Mouse (Mus musculus) Patski (cell line): Measurements from ENCODE around the gene Atpaf2. TPM values are rescaled to one million over a fixed set of nuclear protein-coding genes. Genes with fewer than 3 reads are reported as not detected.
"Not testable (repeated sequence)": the region's sequence is repeated elsewhere in the genome, so short reads cannot be mapped to it uniquely, and the experiment has no call there.

Experiments
- ATAC-seq: fragments of 100-300 bp; one replicate; pipeline ENCODE4 v1.8.0; 2021
- CTCF ChIA-PET: fragments of 350-600 bp; sonication (Branson Sonifier 250); formaldehyde crosslinking; loops from one replicate; lab custom pipeline; 2022; ENCODE audit warnings: inconsistent platforms; lab: Charles Lee
- POLR2A ChIA-PET: fragments of 350-600 bp; sonication (Branson Sonifier 250); formaldehyde crosslinking; loops from one replicate; lab custom pipeline; 2022; ENCODE audit warnings: antibody characterized with exemption, inconsistent platforms; lab: Charles Lee
- DNase-seq: peaks from one replicate; pipeline ENCODE4 v3.0.0-alpha.2; 2011; ENCODE audit warnings: low read depth, low spot score
- H3K27me3 ChIP-seq: fragments of 371-371 bp; one replicate; pipeline ENCODE4 v1.5.1; 2021
- CTCF ChIP-seq: fragments of 100-300 bp; IDR thresholded peaks from one replicate; pipeline ENCODE4 v1.5.1; 2021
- in situ Hi-C: fragments of 300-500 bp; cut with MboI; formaldehyde crosslinking; loops from 3 replicates; pipeline ENCODE4 v1.11.1; 2018; ENCODE audit warnings: low pct_unique_long_range_greater_than_20kb, mixed read lengths
- polyA plus RNA-seq: library from polyadenylated mRNA; unstranded; gene quantifications from one replicate; pipeline ENCODE4 v1.2.3, GENCODE M21; 2021

Atpaf2 gene
- polyA plus RNA-seq = 39.5 TPM

GRCm38 (mm10) chr11:60417717-60418472 is at the start of gene Atpaf2:
TSS of gene Atpaf2 (minus strand) at chr11:60418457.
- in situ Hi-C loops = no loop called here
- H3K27me3 ChIP-seq = no peaks in the 10 kb centered on the region
- TF ChIP-seq CTCF = no peak
- ChIA-PET POLR2A (interaction anchor here (0.6 to 1.7 kb wide), 3 partner anchors 52 to 365 kb away, joined by 3 read pairs; no protein-coding TSS in a partner anchor), CTCF (interaction anchor here (0.6 kb wide), 1 partner anchor 218 kb away, joined by 3 read pairs; no protein-coding TSS in a partner anchor)
- ATAC-seq = peak; percentile 52
- DNase-seq = no peak

DNA sequence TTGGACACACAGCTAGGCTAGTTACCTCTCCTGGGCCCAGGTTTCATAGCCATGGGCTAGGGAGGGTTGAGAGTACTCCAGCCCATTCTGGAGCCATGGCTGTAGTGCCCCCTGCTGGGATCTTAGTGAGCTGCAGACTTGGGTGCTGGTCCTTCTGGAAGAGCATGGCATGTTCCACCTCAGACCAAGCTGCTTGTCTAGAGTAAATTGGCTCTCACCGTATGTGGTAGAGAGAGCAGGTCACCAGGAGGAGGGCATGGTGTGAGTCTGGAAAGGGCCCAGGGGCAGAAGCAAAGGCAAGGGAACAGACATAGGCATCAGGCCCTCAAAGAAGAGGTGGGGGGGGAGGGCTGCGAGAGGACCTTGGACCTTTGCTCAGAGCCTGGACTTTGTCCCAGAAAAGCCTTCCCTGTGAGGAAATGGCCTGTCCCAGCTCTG is 47.7 kb upstream of the Atpaf2 start:
- POLR2A ChIA-PET = no interaction called here
- in situ Hi-C loops = no loop called here
- CTCF ChIA-PET = interaction anchor here (1.0 kb wide), 1 partner anchor 60 kb away, joined by 3 read pairs; no protein-coding TSS in a partner anchor
- DNase-seq (no peak), ATAC-seq (no peak)
- H3K27me3 ChIP-seq = no peaks in the 10 kb centered on the region
- TF ChIP-seq CTCF = peak; percentile 74

DNA sequence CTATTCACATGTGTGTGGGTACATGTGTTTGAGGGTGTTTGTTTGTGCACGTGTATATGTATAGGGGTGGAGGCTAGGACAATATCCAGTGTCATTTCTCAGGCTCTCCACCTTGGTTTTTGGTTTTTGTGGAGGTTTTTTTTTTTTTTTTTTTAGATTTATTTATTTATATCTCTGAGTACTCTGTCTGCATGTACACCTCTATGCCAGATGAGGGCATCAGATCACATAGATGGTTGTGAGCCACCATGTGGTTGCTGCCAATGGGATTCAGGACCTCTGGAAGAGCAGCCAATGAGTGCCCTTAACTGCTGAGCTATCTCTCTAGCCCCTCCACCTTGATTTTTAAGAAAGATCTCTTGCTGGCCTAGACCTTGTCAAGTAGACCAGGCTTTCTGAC is 39.7 kb upstream of the Atpaf2 start:
- DNase-seq = no peak
- ChIA-PET CTCF (no interaction called here), POLR2A (no interaction called here)
- in situ Hi-C loops = no loop called here
- no peaks in the 10 kb centered on the region for H3K27me3 ChIP-seq
- no peak for ATAC-seq
- no peak for TF ChIP-seq CTCF

DNA sequence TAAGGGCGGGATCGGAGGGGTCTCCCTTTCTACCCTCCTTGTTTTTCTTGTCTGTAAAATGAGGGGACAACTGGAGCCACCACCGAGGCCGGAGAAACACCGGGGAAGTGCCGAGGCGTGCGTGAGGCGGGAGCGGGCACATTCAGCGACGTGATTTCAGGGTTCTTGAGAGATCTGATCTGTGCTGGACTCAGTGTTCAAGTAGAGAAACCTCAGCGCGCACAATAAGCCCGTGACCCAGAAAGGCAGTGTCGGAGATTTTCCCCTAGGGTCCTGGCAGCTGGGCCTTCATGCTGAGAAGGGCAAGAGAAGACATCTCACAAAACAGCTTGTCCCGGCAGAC is 36.5 kb upstream of the Atpaf2 start:
- POLR2A ChIA-PET = no interaction called here
- CTCF ChIA-PET = interaction anchor here (1.3 to 2.9 kb wide), 2 partner anchors 10 kb away, joined by 3 to 6 read pairs; no protein-coding TSS in a partner anchor
- in situ Hi-C loops = no loop called here
- TF ChIP-seq CTCF = no peak
- DNase-seq (no peak), ATAC-seq (no peak)
- no peaks in the 10 kb centered on the region for H3K27me3 ChIP-seq

DNA sequence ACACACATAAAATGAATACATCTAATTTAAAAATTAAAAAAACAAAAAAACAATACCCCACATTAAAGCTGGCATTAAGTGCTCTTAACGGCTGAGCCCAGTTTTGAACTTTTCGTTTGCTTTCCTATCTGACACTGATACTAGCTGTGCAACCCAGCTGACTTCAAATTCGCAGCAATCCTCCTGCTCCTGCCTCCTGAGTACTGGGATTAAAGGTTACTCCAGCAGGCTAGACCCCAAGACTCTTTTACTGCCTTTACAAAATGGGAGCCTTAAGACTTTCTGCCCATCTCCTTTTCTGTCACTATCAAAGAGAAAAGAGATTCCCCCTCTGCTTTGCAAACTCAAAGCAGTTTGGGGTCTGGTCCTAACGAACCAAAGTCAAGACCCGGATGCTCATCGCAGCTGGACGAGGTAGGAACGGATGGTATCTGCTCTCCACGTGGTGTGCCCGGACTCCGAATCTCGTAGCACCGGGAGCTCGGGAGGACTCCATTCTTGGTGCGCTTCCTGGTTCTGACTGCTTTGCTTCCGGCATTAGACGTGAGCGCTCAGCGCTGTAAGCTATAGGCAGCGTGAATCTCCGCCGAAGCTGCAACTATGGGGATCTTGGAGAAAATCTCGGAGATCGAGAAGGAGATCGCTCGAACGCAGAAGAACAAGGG is 36.0 kb upstream of the Atpaf2 start, which contains the start of gene Drg2:
Gene Drg2 (plus strand): TSS at position 512 of the 665 bp plus-strand sequence.
- ChIA-PET CTCF (interaction anchor here (1.3 to 2.9 kb wide), 2 partner anchors 10 to 11 kb away, joined by 3 to 6 read pairs; no protein-coding TSS in a partner anchor), POLR2A (no interaction called here)
- no peaks in the 10 kb centered on the region for H3K27me3 ChIP-seq
- peak; percentile 52 for ATAC-seq
- in situ Hi-C loops = no loop called here
- DNase-seq = peak; percentile 48
- no peak for TF ChIP-seq CTCF

- H3K27me3 ChIP-seq = no peaks in the 10 kb centered on the region
- no peak for TF ChIP-seq CTCF
- POLR2A ChIA-PET = no interaction called here
- in situ Hi-C loops = no loop called here
- DNase-seq (no peak), ATAC-seq (no peak)
- CTCF ChIA-PET = no interaction called here
Measured at GRCm38 (mm10) chr11:60444007-60444406, 25.8 kb upstream of the Atpaf2 start.

DNA sequence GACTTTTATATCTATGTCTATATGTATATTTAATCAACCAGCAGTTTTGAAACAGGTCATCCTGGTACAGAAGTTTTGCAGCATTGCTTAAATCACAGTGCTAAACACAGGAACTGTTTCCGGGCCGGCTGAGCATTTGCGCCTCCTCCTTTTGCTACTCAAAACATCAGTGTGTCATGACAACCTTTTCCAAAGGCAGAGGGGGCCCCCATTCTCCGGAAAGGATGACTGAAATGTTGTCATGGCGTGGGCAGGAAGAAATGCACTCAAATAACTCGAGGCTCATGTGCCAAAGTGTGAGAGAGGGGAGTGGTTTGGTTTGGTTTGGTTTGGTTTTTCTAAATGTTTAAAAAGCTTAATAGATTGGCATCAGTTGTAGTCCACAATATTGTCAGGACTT is 24.6 kb upstream of the Atpaf2 start:
- ChIA-PET CTCF (no interaction called here), POLR2A (no interaction called here)
- no peak for TF ChIP-seq CTCF
- H3K27me3 ChIP-seq = no peaks in the 10 kb centered on the region
- in situ Hi-C loops = no loop called here
- DNase-seq = no peak
- no peak for ATAC-seq

DNA sequence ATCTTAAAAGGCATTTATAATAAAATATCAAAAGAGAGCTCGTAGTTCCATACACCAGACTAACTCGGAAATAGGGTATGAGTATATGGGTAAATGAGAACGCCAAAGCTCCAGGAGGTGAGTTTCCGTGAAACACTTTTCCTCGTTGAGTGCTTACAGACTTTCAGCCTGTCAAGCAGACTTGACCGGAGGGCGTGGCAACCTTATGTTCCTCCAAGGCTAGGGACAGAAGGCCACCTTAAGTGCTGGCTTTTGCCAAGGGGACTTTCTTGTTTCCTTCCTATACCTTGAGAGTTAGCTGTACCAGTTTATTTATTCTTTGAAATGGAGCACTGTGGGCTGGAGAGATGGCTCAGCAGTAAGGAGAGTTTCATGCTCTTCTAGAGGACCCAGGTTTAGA is 21.9 kb upstream of the Atpaf2 start:
- ChIA-PET CTCF (no interaction called here), POLR2A (no interaction called here)
- H3K27me3 ChIP-seq = no peaks in the 10 kb centered on the region
- DNase-seq = no peak
- TF ChIP-seq CTCF = no peak
- no peak for ATAC-seq
- in situ Hi-C loops = no loop called here

DNA sequence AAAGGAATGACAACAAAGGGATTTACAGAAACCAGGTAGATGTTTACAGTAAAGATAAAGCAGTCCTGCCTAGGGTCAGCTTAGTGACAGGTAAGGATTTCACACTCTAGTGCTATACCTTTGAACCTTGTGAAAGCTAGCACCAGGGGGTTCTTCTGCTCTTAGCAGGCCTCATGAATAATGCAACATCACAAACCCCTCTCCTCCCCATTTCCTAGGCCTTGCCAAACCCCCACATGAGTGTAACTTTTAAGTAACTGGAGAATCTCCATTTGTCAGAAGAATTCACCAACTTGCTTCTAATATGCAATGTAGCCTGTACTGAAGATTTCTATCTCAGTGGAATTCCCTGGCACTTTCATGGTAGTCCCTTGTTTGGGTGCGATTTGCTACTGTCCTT is 21.4 kb upstream of the Atpaf2 start:
- POLR2A ChIA-PET = not testable (repeated sequence)

GRCm38 (mm10) chr11:60436618-60437017 is 18.4 kb upstream of the Atpaf2 start:
- peak; percentile 39 for ATAC-seq
- TF ChIP-seq CTCF = no peak
- no peaks in the 10 kb centered on the region for H3K27me3 ChIP-seq
- ChIA-PET POLR2A (no interaction called here), CTCF (interaction anchor here (1.8 kb wide), 1 partner anchor 10 kb away, joined by 4 read pairs; no protein-coding TSS in a partner anchor)
- in situ Hi-C loops = no loop called here
- DNase-seq = peak; percentile 46

More for the DNA sequence above, 21.4 kb upstream of the Atpaf2 start:
- DNase-seq, CTCF ChIA-PET, in situ Hi-C loops, H3K27me3 ChIP-seq, ATAC-seq: not testable (repeated sequence)

DNA sequence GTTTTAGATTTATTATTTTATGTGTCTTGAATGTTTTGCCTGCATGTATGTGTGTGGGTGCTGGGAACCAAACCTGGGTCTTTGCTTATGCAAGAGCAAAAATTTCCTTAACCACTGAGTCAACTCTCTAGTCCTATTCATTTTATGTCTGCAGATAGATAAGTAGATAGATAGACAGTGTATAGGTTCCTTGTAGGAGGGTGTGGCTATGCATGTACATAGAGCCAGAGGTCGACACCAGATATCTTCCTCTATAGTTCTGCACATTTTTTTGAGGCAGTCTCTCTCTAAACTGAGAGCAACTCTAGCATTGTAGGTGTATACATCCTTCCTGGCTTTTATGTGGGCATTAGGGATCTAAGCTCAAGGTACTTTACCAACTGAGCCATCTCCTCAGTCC is 16.9 kb upstream of the Atpaf2 start:
- in situ Hi-C loops = no loop called here
- no peak for TF ChIP-seq CTCF
- ATAC-seq = no peak
- no peak for DNase-seq
- no peaks in the 10 kb centered on the region for H3K27me3 ChIP-seq
- CTCF ChIA-PET = interaction anchor here (1.8 kb wide), 1 partner anchor 8 kb away, joined by 4 read pairs; no protein-coding TSS in a partner anchor
- POLR2A ChIA-PET = no interaction called here
